Mouse (Mus musculus) left cerebral cortex, adult 6 months (tissue): Measurements from ENCODE around the gene Ssxb5. TPM values are rescaled to one million over a fixed set of nuclear protein-coding genes. Genes with fewer than 3 reads are reported as not detected.

Source experiments
- long read RNA-seq, 2 experiments: library from polyadenylated mRNA; unstranded; transcript quantifications; one replicate each; pipeline ENCODE4 v2.0.0; 2019 to 2020
- polyA plus RNA-seq: library from polyadenylated mRNA; unstranded; fragments of <200 nt; fragmentation: Nextera tagmentation; gene quantifications from 2 replicates; pipeline ENCODE4 v1.2.3, GENCODE M21; 2021

The Ssxb5 gene
- polyA plus RNA-seq: not detected in 2 replicates
- long read RNA-seq, experiment 1: 0 reads
- long read RNA-seq, experiment 2: 0 reads

GRCm38 (mm10) chrX:8803391-8803790, at the start of gene Ssxb5:
Ssxb5 (plus strand) TSS chrX:8803691.

GRCm38 (mm10) chrX:8843694-8844093, 40.2 kb downstream of the Ssxb5 start, which contains the start of gene Gm6592:
Gm6592 (plus strand) TSS chrX:8843994.

Other genes starting within 250 kb of the Ssxb5 start
- gene Ssxb3, start 211.9 kb upstream of the Ssxb5 start, polyA plus RNA-seq: not detected in 2 replicates
- not detected in 2 replicates for gene Ssxb8, start 112.8 kb upstream of the Ssxb5 start, polyA plus RNA-seq
- gene Ssx9, start 55.3 kb upstream of the Ssxb5 start, polyA plus RNA-seq: not detected in 2 replicates
- gene Gm6592, start 40.3 kb downstream of the Ssxb5 start, polyA plus RNA-seq: not detected in 2 replicates
- gene Gm5751, start 70.6 kb downstream of the Ssxb5 start, polyA plus RNA-seq: not detected in 2 replicates
- gene B630019K06Rik, start 88.7 kb downstream of the Ssxb5 start, polyA plus RNA-seq: 4.2 and 17.6 TPM in 2 replicates
- not detected in 2 replicates for gene Fthl17b, start 159.3 kb downstream of the Ssxb5 start, polyA plus RNA-seq
- gene Fthl17c, start 172.9 kb downstream of the Ssxb5 start, polyA plus RNA-seq: not detected in 2 replicates
- not detected in 2 replicates for gene Fthl17d, start 183.1 kb downstream of the Ssxb5 start, polyA plus RNA-seq
- gene Fthl17e, start 229.8 kb downstream of the Ssxb5 start, polyA plus RNA-seq: not detected in 2 replicates